Mouse (Mus musculus) liver, embryonic 13.5 days (tissue): Measurements from ENCODE around the gene Mvb12a. TPM values are rescaled to one million over a fixed set of nuclear protein-coding genes. Genes with fewer than 3 reads are reported as not detected.
A peak's percentile ranks its signal among the peaks of the same experiment; 100 is the strongest.

Source experiments
- ATAC-seq: fragments of 200-750 bp; cut with Nextera tagmentation; 2 replicates; pipeline ENCODE4 v1.8.0; 2017; ENCODE audit warnings: low read depth, mild to moderate bottlenecking, moderate number of reproducible peaks, moderate library complexity
- DNase-seq: peaks from one replicate; pipeline ENCODE4 v3.0.0; 2022
- H3K27ac ChIP-seq: fragments of 300-500 bp; sonication (generic); 2 replicates; pipeline ENCODE4 v1.5.1; 2015; ENCODE audit warnings: moderate library complexity, mild to moderate bottlenecking, inconsistent platforms
- H3K27me3 ChIP-seq: fragments of 300-500 bp; sonication (generic); 2 replicates; pipeline ENCODE4 v1.6.1; 2015; ENCODE audit warnings: mild to moderate bottlenecking, inconsistent platforms
- H3K36me3 ChIP-seq: fragments of 300-500 bp; sonication (generic); 2 replicates; pipeline ENCODE4 v1.6.1; 2015; ENCODE audit warnings: mild to moderate bottlenecking, inconsistent platforms
- H3K4me1 ChIP-seq: fragments of 300-500 bp; sonication (generic); replicated peaks from 2 replicates; pipeline ENCODE4 v1.6.1; 2015; ENCODE audit warnings: inconsistent platforms
- H3K4me2 ChIP-seq: fragments of 300-500 bp; sonication (generic); 2 replicates; pipeline ENCODE4 v1.6.1; 2015; ENCODE audit warnings: inconsistent platforms, mild to moderate bottlenecking, moderate library complexity
- H3K4me3 ChIP-seq: fragments of 300-500 bp; sonication (generic); replicated peaks from 2 replicates; pipeline ENCODE4 v1.5.1; 2015; ENCODE audit warnings: mild to moderate bottlenecking, inconsistent platforms
- H3K9ac ChIP-seq: fragments of 300-500 bp; sonication (generic); 2 replicates; pipeline ENCODE4 v1.6.1; 2015; ENCODE audit warnings: mild to moderate bottlenecking, inconsistent platforms
- H3K9me3 ChIP-seq: fragments of 300-500 bp; sonication (generic); replicated peaks from 2 replicates; pipeline ENCODE4 v1.6.1; 2016; ENCODE audit warnings: inconsistent platforms
- WGBS: fragments of 180-500 bp; shearing (Covaris S2); methylation state at CpG from one replicate; pipeline ENCODE4 v1.1.7; 2015; ENCODE audit not compliant: insufficient replicate concordance; 5-methylcytosine and 5-hydroxymethylcytosine counted together
- polyA plus RNA-seq: library from polyadenylated mRNA; unstranded; fragments of >200 nt; fragmentation: Nextera tagmentation; extraction: Ambion mirVana; gene quantifications from 2 replicates; pipeline ENCODE4 v1.2.1, GENCODE M21; 2015

The Mvb12a gene
- polyA plus RNA-seq, 1 experiment from 2014 or later = 33.9 TPM

DNA sequence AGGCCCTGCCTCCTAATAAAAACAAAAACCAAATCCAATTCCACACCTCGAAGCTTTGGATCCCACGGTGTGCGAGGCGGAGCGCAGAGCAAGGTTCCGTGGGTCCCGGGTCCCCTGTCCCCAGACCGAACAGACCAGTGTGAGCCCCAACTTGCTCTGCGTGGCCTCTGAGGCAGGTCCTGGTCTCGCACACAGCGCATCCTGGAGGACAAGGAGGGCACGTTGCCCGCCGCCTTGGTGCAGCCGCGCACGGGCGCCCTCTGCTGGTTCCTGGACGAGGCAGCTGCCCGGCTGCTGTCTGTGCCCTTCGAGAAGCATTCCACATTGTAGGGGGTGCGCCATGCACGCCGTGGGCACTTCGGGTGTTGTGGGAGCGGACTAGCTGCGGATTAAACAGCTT lies 53.1 kb downstream of the Mvb12a start:
- peak overlapping the region; percentile 30; the same call in 1 of the 2 replicates for H3K9ac ChIP-seq
- 11% methylated on average over 27 of the region's 27 CpGs for WGBS
- no peak overlapping the region for H3K4me3 ChIP-seq
- H3K4me2 ChIP-seq = no peak overlapping the region; the same call in 1 of the 2 replicates
- H3K4me1 ChIP-seq = peaks cover 45% of the 10 kb centered on the region
- H3K27me3 ChIP-seq = peaks cover 14% of the 10 kb centered on the region
- H3K27ac ChIP-seq = no peak overlapping the region
- no peaks in the 10 kb centered on the region for H3K36me3 ChIP-seq
- DNase-seq (peak; percentile 70), ATAC-seq (peak; percentile 8; the same call in 1 of the 2 replicates)
- H3K9me3 ChIP-seq = no peaks in the 10 kb centered on the region

DNA sequence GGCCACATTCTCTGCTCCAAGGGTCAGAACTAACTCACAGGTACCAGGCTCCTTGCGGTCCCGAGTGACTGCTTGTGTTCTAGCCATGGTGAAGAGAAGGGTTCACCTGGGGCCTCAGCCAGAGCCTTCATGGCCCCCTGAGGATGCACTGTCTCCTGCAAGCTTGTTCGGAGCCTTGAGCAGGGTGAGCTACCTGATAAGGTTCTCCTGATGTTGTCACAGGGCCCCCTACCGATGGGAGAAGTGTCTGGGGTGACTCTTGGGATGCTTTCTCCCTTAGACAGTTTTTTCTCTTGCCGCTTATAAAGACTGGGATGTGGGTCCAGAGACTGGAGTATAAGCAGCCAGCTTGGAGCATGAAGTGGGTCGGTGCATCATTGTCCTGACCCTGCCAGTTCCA lies 53.7 kb downstream of the Mvb12a start:
- H3K9me3 ChIP-seq = no peaks in the 10 kb centered on the region
- peaks cover 19% of the 10 kb centered on the region for H3K27me3 ChIP-seq
- H3K4me2 ChIP-seq = no peak overlapping the region
- H3K27ac ChIP-seq = no peak overlapping the region
- H3K4me3 ChIP-seq = no peak overlapping the region
- peaks cover 40% of the 10 kb centered on the region for H3K4me1 ChIP-seq
- DNase-seq = no peak
- H3K36me3 ChIP-seq = no peaks in the 10 kb centered on the region
- peak overlapping the region; percentile 30; the same call in 1 of the 2 replicates for H3K9ac ChIP-seq
- WGBS = 52% methylated on average over 6 of the region's 6 CpGs
- ATAC-seq = no peak

DNA sequence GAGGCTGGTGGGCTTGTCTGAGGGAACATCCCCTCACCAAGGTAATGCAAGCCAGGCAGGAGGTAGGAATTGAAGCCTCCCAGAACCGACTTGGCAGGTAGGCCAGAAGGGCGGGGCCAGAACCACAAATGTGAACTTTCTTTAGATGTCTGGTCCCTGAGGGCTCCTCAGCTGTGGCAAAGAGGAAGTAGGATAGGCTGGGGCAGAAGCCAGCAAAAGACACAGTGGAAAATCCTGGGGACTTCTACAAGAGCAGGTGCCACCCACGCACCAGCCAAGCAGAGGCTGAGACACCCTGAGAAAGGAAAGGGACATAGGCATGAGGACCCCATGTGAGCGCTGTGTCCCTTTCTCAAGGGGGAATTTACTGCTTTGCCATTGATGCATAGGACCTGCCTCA lies 54.1 kb downstream of the Mvb12a start:
- WGBS = 63% methylated on average over 4 of the region's 4 CpGs
- H3K4me1 ChIP-seq = peaks cover 38% of the 10 kb centered on the region

DNA sequence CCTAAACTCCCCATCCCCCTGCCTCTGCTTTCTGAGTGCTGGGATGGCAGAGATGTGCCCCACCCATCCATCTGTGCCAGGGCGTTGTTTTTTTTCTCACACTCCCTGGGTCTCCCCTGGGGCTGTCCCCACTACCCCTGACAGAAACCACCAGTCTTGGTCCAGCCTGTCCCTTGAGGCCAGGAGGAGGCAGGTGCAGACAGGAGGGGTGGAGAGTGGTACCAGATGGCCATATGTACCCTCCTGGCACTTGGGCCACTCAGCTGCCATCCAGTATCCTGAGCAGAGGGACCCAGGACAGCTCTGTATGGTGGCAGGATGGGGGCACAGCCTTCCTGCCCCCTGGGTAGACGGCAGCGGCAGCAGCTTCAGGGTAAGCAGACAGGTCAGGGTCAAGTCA lies 54.7 kb downstream of the Mvb12a start, which contains the start of gene Fam129c:
Gene Fam129c, plus strand, starts transcription at position 198 of the 400 bp plus-strand sequence.
- DNase-seq (no peak), ATAC-seq (no peak)
- no peaks in the 10 kb centered on the region for H3K36me3 ChIP-seq
- no peaks in the 10 kb centered on the region for H3K9me3 ChIP-seq
- H3K27ac ChIP-seq = no peak within 1 kb of the TSS
- H3K4me3 ChIP-seq = no peak within 1 kb of the TSS
- 71% methylated on average over 3 of the region's 3 CpGs for WGBS
- peaks cover 42% of the 10 kb centered on the region for H3K4me1 ChIP-seq
- H3K27me3 ChIP-seq = peaks cover 30% of the 10 kb centered on the region
- H3K4me2 ChIP-seq = no peak within 1 kb of the TSS
- H3K9ac ChIP-seq = no peak within 1 kb of the TSS

More for the DNA sequence above, 54.1 kb downstream of the Mvb12a start:
- Histone ChIP-seq H3K9ac (no peak overlapping the region), H3K36me3 (no peaks in the 10 kb centered on the region), H3K9me3 (no peaks in the 10 kb centered on the region), H3K4me3 (no peak overlapping the region), H3K27me3 (peaks cover 23% of the 10 kb centered on the region), H3K4me2 (no peak overlapping the region), H3K27ac (no peak overlapping the region)
- ATAC-seq (no peak), DNase-seq (no peak)

Other genes starting within 250 kb of the Mvb12a start
- 52.1 and 55.8 TPM in 2 replicates for gene Use1, start 176.1 kb upstream of the Mvb12a start, polyA plus RNA-seq
- 4.3 and 4.4 TPM in 2 replicates for gene Ocel1, start 171.6 kb upstream of the Mvb12a start, polyA plus RNA-seq
- 18.8 and 19.2 TPM in 2 replicates for gene Nr2f6, start 161.0 kb upstream of the Mvb12a start, polyA plus RNA-seq
- gene Ushbp1, start 147.1 kb upstream of the Mvb12a start, polyA plus RNA-seq = 2.6 and 2.8 TPM in 2 replicates
- gene Babam1, start 146.1 kb upstream of the Mvb12a start, polyA plus RNA-seq = 65.1 and 74.8 TPM in 2 replicates
- 39.5 and 40.9 TPM in 2 replicates for gene Ankle1, start 136.9 kb upstream of the Mvb12a start, polyA plus RNA-seq
- gene Abhd8, start 79.3 kb upstream of the Mvb12a start, polyA plus RNA-seq = 12.3 and 13.2 TPM in 2 replicates
- gene Mrpl34, start 78.0 kb upstream of the Mvb12a start, polyA plus RNA-seq = 154 and 157 TPM in 2 replicates
- 50.9 and 51.6 TPM in 2 replicates for gene Dda1, start 73.7 kb upstream of the Mvb12a start, polyA plus RNA-seq
- 0.12 and 0.14 TPM in 2 replicates for gene Ano8, start 57.0 kb upstream of the Mvb12a start, polyA plus RNA-seq
- 6.8 and 7.3 TPM in 2 replicates for gene Gtpbp3, start 54.8 kb upstream of the Mvb12a start, polyA plus RNA-seq
- gene Plvap, start 31.2 kb upstream of the Mvb12a start, polyA plus RNA-seq = 24.3 and 28.4 TPM in 2 replicates
- 0.15 TPM in 2 replicates for gene Ccdc194, start 17.2 kb upstream of the Mvb12a start, polyA plus RNA-seq
- 34.1 and 36.0 TPM in 2 replicates for gene Bst2, start 5.5 kb upstream of the Mvb12a start, polyA plus RNA-seq
- 0.53 and 0.66 TPM in 2 replicates for gene Tmem221, start 15.9 kb downstream of the Mvb12a start, polyA plus RNA-seq
- gene Nxnl1, start 23.7 kb downstream of the Mvb12a start, polyA plus RNA-seq = 0.13 and 0.14 TPM in 2 replicates
- 2.3 and 2.5 TPM in 2 replicates for gene Slc27a1, start 26.0 kb downstream of the Mvb12a start, polyA plus RNA-seq
- 104 and 110 TPM in 2 replicates for gene Pgls, start 49.3 kb downstream of the Mvb12a start, polyA plus RNA-seq
- 0.28 and 0.80 TPM in 2 replicates for gene Fam129c, start 54.7 kb downstream of the Mvb12a start, polyA plus RNA-seq
- gene Colgalt1, start 68.1 kb downstream of the Mvb12a start, polyA plus RNA-seq = 21.4 and 21.9 TPM in 2 replicates
- 0.20 TPM in 2 replicates for gene Unc13a, start 128.8 kb downstream of the Mvb12a start, polyA plus RNA-seq
- 5.7 and 6.1 TPM in 2 replicates for gene Jak3, start 133.4 kb downstream of the Mvb12a start, polyA plus RNA-seq
- gene Insl3, start 146.3 kb downstream of the Mvb12a start, polyA plus RNA-seq = 0.67 and 1.1 TPM in 2 replicates
- 3.5 and 3.7 TPM in 2 replicates for gene B3gnt3, start 158.9 kb downstream of the Mvb12a start, polyA plus RNA-seq
- 16.6 and 16.9 TPM in 2 replicates for gene Fcho1, start 182.8 kb downstream of the Mvb12a start, polyA plus RNA-seq